Mouse (Mus musculus): ENCODE measurements at regions not wholly inside any gene's neighbourhood (a gene's known extent, or its start where the extent isn't known, plus 50 kb on each side); places are given as distances from the start of the nearest gene placed in this dataset.

DNA sequence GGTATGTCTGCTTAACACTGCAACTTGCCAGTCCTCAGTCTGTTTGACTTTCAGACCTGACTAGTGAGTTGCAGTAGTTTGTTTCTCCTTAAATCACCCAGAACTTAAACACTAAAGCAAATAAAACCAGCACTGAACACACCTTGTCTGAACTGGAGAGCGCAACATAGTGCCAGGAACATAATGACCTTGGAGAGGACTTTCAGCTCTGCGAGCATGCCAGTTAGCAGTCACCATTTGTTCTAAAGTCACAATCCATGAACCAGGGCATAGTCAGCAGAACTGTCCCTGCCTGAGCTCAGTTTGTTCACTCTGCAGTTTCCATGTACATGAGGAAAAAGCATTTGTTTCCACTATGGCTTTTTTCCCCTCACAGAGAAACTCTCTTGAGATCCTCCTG, 742.4 kb downstream of the Nedd1 start:
- no peak for ATAC-seq (ENCODE audit: insufficient number of reproducible peaks, low FRiP score, low TSS enrichment)

DNA sequence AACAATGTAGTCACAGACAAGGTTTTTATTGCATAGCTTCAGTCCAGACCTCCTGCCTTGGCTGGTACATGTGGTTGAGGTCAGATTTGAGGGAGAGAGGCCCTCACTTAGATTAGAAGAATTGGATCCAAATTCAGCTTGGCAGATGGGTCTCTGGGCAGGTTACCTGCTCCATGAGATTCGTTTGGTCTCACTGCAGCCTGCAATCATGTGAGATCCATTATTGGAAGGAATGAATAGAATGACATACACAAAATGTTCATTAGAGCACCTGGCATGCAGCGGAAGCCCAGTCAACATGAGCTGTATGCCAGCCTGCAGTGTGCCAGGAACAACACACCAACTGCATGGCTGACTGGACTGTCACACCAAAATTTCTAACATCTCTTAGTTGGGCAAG, 750.3 kb downstream of the Nedd1 start:
- ATAC-seq (ENCODE audit: insufficient number of reproducible peaks, low FRiP score, low TSS enrichment) = no peak

DNA sequence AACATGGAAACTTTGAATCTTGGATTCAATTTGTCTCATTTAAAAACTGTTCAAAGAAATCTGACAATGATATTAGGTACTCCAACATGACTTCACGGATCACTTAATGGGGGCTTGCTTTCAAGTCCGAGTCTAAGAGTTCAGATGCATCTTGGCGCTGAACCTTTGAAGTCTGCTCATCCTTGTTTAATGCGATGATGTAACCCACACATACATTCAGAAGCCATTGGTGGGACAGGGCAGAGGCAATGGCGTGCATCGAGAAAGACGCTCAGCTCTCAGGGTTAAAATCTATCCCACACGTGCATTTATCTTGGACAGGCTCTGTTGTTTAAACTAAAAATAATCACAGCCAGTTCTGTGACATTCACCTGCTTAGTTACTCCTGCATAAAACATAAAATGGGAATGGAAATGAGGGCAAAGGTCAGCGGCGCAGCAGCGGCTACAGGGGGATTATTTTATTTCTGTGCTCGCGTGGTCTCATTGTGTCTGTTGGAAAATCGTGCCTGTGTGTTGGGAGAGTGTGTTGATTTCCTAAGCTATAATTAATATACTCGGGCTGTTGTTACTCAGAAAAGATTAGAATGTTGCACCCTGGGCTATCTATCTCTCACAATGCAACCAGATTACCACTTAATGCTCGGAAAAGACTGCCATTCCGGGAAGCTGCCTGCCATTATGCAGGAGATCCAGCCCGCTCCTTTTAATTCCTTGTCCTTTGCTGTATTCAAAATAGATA, 754.5 kb downstream of the Nedd1 start:
- ATAC-seq (ENCODE audit: insufficient number of reproducible peaks, low FRiP score, low TSS enrichment) = no peak

DNA sequence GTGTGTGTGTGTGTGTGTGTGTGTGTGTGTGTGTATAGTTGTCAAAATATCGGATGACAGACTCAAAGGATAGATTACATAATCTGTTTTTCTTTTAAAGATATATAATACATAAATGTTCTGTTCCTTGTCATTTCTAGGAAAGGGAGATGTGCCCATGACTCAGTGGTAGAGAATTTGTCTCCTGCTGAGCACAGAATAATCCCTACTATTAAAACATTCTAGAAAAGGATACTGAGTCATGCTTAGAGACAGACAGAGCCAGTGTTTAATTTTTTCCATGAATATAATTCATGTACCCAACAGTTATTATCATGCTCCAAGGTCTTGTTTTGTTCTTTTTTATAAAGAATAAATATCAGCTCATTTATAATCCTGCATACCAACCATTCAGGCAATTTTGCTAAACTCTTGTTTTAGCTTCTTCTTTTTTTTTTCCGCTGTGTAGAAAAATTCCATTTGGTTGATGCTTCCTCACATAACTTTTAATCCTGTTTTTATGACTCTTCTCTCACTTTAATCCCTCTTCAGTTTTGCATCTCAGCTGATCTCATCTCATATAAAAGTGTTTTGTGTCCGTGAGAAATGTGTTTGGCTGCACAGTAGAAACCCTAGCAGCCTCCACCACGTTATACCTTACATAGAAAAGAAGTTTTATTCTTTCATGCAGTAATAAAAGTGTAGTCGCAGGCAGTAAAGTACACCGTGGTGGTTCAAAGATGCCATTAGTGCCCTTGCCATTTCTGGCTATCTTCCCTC, 762.3 kb downstream of the Nedd1 start:
- no peak for ATAC-seq (ENCODE audit: insufficient number of reproducible peaks, low FRiP score, low TSS enrichment)

DNA sequence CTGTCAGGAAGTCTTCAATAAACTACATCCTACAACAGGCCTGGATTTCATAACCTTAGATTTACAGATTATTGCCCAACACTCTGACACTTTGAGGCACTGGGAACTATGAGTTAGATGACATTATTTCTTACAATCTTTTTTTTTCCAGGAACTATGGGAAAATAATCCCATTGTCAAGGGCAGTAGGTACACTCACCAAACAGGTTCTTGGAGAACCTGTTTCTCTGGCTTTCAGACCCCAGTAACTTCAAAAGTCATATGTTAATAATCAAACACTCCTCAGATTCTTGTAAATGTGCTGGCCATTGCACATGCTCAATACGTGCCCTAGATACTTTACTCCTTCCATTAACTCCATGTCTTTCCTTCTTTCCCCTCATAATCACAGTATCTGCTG, 769.1 kb downstream of the Nedd1 start:
- ATAC-seq (ENCODE audit: insufficient number of reproducible peaks, low FRiP score, low TSS enrichment) = no peak

DNA sequence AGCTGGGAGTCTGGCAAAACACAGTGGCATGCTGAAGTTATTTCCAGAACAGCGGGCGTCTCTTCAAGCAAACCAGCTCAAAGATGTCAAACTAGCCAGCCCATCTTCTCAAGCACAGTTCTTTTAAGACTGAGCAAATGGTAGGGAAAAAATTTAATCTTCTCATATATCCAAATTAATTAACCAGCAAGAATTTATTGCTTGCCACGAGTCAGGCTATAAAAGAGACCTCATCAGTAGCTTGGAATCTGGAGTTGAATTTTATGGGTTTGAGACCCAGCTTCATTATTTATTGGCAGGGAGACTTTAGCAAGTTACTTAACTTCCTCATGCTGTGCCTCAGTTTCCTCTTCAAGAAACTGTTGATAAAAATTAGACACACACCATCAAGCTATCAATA, 742.5 kb upstream of the Tmpo start:
- ATAC-seq (ENCODE audit: insufficient number of reproducible peaks, low FRiP score, low TSS enrichment) = no peak

DNA sequence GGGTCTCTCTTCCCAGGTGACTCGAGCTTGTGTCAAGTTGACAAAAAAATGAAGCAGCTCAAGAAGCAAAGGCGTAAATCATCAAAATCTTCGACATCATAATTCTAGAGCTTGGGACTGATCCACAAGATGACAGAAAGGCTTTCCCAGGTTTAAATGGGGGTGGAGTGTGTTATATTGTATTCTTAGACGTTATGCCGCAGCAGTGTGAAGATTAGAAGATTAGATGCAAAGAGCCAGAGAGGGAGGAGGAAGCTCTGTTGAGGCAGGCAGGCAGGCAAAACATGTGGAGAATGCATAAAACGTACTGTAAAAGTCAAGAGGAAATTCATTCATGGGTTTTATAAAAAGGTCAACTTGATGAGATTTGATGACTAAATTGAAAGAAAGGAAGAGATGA, 708.7 kb upstream of the Tmpo start:
- ATAC-seq (ENCODE audit: insufficient number of reproducible peaks, low FRiP score, low TSS enrichment) = no peak

DNA sequence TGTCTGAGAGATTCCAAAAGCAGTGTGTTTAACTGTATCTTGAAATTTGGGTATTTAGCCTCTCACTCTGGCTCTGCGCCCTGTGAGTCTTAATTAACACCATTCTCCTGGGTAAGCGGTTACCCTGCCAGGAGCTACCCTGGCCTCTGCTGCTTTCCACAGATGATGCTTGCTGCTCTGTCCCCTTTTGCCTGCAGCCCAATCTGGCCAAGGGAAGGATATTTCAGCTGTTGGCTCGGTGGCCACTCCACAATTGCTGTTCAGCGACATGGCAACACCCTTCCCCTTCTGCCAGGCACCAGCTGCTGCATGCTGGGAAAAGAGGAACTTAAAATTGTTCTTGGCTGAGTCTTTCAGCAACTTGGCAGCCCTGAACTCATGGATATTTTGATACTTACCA, 707.4 kb upstream of the Tmpo start:
- ATAC-seq (ENCODE audit: insufficient number of reproducible peaks, low FRiP score, low TSS enrichment) = peak; percentile 26; the same call in 1 of the 2 replicates

DNA sequence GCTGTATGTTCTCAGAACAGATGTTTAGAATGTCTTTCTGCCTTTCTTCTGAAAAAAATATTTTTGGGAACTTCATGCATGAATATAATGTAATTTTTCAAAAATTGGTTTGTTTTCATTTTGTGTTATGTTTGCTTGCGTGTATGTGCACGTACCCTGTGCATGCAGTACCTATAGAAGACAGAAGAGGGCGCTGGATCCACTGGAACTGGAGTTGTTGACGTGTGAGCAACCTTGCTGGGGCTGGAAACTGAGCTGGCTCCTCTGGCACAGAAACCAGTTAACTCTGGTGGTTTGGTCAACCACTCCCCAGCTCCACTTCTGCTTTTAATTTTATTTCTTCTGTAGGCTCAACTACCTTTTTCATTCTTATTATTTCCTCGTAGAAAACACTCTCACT, 702.0 kb upstream of the Tmpo start:
- no peak for ATAC-seq (ENCODE audit: insufficient number of reproducible peaks, low FRiP score, low TSS enrichment)

DNA sequence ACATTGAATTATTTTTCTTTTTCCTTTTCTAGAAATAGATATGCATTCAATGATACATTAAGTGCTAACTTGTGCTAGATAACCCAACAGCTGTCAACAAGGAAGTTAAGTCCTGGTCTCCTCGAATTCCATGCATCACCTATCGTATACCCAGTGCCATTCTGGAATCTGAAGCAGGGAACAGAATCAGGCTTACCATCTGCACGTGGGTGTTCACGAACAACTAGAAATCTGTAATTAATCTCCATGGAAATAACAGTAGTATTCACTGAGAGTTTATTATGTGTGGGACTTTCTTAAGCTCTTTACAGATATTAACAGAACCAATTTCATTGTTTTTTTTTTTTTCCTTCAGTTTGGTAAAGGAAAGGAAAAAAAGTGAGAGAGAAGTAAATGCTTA, 701.4 kb upstream of the Tmpo start:
- no peak for ATAC-seq (ENCODE audit: insufficient number of reproducible peaks, low FRiP score, low TSS enrichment)

DNA sequence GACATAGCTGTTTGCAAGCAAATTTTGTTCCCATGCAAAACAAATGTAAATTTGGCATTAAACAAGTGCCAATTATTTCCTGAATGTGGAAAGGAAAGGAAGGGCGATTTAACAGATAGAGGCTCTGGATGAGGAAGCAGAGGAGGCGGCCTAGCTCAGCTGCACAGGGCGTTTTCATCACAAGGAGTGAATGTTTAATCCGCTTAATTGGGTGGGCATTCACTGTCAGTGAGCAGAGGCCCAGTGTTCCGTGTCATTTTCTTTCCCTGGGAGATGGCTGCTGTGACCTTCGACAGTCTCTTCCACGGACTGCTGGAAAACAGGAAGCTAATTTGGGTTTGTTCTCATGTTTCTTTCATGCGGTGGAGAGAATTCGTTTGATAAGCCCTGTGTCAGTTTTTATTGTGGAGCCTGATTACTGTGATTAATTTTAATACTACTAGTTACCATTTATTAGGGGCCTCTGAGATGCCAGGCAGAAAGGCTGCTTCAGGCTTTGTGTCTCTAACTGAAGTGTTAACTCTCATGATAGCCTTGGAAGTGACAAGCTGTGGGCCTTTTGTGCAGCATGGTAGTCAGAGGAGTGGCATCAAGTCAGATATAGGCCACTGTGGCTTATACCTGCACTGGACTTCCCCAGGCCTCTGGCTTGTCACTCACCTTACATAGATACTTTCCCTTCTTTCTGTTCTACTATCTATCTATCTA, 700.6 kb upstream of the Tmpo start:
- no peak for ATAC-seq (ENCODE audit: insufficient number of reproducible peaks, low FRiP score, low TSS enrichment)

DNA sequence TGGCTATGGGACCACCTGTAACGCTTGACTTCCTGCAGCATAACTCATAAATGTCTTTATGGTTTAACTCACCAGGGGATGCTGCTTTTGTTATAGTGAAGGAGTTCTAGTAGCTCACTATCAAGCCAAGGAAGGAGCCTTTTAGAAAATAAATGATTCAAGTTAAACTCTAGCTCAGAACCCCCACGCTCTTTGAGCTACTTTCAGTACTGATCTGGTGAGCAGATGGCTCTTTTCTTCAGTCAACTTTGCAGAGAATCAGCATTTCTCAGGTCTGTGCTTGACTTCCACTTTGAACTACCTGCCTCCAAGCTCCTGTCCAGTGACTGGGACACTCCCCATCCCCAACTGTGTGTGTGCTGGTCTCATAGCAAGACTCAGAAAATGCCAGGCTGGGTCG, 694.3 kb upstream of the Tmpo start:
- no peak for ATAC-seq (ENCODE audit: insufficient number of reproducible peaks, low FRiP score, low TSS enrichment)

DNA sequence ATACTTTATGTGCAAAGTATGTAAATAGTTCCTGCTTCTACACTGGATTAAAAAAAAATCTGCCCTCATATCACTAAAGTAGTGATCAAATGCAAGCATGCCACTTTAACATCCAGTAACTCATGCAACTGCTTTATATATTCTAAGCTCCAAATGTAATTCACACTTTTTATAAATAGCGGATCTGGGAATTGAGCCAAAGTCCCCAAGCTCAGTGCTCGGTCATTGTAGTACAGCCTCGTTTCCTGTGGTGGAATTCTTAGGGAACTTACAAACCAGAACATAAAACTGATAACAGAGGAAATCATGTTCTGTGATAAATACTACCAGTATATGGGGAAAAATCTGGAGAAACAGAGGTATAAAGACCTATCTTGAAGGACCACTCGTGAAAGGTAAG, 690.1 kb upstream of the Tmpo start:
- ATAC-seq (ENCODE audit: insufficient number of reproducible peaks, low FRiP score, low TSS enrichment) = no peak

DNA sequence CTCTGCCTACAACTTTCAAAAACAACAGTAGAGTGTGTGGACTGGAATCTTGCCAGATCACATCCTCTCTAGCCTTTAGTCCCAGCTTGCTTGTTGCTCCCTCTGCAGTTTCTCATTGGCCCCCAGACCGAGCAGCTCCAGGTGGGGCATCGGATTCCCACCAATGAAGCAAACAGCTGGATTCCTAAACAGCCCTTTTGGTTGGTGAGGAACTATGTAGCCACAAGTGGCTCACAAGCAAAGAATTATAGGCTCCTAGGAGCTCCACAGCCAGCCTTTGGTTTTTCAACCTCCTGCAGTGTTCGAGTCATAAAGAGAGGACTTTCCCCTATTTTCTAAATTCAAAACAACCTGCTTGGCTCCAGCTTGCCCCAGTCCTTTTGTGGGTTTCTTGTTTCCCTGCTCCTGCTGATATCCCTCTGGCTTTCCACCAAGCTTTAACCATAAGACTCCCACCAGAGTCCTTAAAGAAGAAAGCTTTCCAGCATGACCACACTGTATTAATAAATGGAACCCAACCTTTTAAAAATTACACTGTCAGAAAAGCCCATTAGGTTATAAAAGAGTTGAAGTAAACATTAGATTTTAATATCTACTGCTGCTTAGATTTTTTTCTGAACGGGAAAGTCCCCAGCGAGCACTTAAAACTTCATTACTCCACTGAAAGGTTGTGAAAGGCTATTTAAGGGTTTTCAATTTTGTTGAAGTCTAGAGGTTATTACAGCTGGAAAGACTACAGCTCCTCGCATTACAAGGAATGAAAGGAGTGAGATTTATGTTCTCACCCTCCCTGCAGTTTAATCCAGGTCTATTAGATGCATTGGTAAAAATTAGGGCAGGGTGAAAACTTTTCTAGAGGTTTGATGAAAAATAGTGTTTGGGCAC, 677.8 kb upstream of the Tmpo start:
- no peak for ATAC-seq (ENCODE audit: insufficient number of reproducible peaks, low FRiP score, low TSS enrichment)

DNA sequence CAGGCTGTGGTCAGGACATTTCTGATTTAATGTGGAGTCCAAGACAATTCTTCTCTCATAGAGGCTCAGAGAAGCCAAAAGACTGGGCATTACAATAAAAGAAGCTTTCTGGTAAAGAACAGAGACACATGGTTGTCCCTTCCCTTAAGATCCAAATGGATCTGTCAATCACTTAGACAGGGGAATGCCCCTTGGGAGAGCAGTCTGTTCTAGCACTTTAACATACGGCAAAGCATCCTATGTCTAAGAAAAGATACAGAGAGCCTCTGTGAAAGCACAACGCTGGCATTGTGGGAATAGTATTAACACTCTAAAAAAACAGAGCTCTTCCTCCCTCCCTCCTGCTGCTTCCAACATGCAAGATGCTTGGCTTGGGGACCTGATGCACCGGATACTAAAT, 646.0 kb upstream of the Tmpo start:
- ATAC-seq (ENCODE audit: insufficient number of reproducible peaks, low FRiP score, low TSS enrichment) = no peak

DNA sequence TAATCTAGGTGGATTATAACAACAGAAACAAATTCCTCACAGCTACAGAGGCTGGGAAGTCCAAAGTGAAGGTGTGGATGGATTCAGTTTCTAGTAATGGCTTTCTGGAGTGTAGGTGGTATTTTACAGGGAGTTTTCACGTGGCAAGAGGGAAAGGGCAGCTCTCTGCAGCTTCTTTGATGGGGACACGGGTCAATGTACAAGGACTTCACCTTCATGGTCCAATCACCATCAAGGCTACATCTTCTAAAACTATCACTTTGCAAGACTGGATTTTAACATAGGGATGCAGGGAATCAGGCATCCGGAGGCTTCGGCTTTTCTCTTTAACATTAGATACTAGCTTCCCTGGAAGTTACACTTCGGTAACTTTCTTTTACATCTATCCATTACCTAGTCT, 642.4 kb upstream of the Tmpo start:
- no peak for ATAC-seq (ENCODE audit: insufficient number of reproducible peaks, low FRiP score, low TSS enrichment)

DNA sequence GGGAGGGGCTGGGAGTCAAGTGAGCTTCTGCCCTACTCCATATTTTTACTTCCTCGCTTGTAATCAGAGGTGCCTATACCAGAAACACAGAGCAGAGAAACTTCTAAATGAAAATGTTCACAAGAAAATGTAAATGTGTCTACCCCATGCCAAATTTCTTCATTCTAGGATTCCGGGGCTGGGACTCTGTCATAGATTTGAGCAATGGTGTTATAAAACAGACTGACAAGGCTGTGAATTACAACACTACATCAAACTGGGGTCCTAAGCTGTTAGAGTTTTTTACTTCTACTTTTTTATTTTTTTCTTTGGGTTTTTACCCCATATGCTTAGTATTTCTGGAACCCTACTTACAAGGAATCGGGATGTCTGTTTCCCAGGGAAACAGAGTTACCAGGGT, 623.8 kb upstream of the Tmpo start:
- no peak for ATAC-seq (ENCODE audit: insufficient number of reproducible peaks, low FRiP score, low TSS enrichment)
